Mouse (Mus musculus) C2C12 (cell line): ENCODE measurements around the gene Map10. TPM values are rescaled to one million over a fixed set of nuclear protein-coding genes. Genes with fewer than 3 reads are reported as not detected.

ENCODE experiments used
- H3K27me3 ChIP-seq: one replicate; pipeline ENCODE4 v1.6.1; 2011; ENCODE audit not compliant: control insufficient read depth, insufficient read depth, insufficient read length
- H3K36me3 ChIP-seq: one replicate; pipeline ENCODE4 v1.6.1; 2011; ENCODE audit not compliant: control insufficient read depth, insufficient read depth
- H3K4me3 ChIP-seq: one replicate; pipeline ENCODE4 v1.5.1; 2011; ENCODE audit warnings: mild to moderate bottlenecking, control low read depth; ENCODE audit not compliant: poor library complexity, insufficient read depth, severe bottlenecking
- H3K79me2 ChIP-seq: one replicate; pipeline ENCODE4 v1.6.1; 2011; ENCODE audit not compliant: control insufficient read depth, insufficient read depth
- H3K79me3 ChIP-seq: one replicate; pipeline ENCODE4 v1.6.1; 2011; ENCODE audit warnings: low read depth, control low read depth
- H3ac ChIP-seq: one replicate; pipeline ENCODE3; 2011; ENCODE audit warnings: low read depth; ENCODE audit not compliant: control insufficient read depth, insufficient read length
- CEBPB ChIP-seq: IDR thresholded peaks from one replicate; pipeline ENCODE4 v1.6.1; 2011; ENCODE audit warnings: low read depth, mild to moderate bottlenecking, control low read depth, moderate library complexity
- CTCF ChIP-seq: IDR thresholded peaks from one replicate; pipeline ENCODE4 v1.5.1; 2011; ENCODE audit not compliant: control insufficient read depth, insufficient read depth, insufficient read length
- FOSL1 ChIP-seq: IDR thresholded peaks from one replicate; pipeline ENCODE4 v1.8.0; 2011; ENCODE audit warnings: mild to moderate bottlenecking, low read length; ENCODE audit not compliant: poor library complexity, insufficient read depth, severe bottlenecking
- MAX ChIP-seq: IDR thresholded peaks from one replicate; pipeline ENCODE4 v1.6.1; 2011; ENCODE audit warnings: mild to moderate bottlenecking, control low read depth
- MYOD1 ChIP-seq: IDR thresholded peaks from one replicate; pipeline ENCODE4 v1.6.1; 2011; ENCODE audit warnings: low read depth; ENCODE audit not compliant: control insufficient read depth, insufficient read length
- MYOG ChIP-seq: IDR thresholded peaks from one replicate; pipeline ENCODE4 v1.6.1; 2011; ENCODE audit not compliant: control insufficient read depth, insufficient read length; ENCODE audit errors: extremely low read depth
- USF1 ChIP-seq: IDR thresholded peaks from one replicate; pipeline ENCODE4 v1.6.1; 2011; ENCODE audit warnings: low read depth, mild to moderate bottlenecking, control low read depth, moderate library complexity
- polyA plus RNA-seq: library from polyadenylated mRNA; unstranded; fragments of >200 nt; fragmentation: generic; extraction: Trizol; gene quantifications from one replicate; pipeline ENCODE4 v1.2.1, GENCODE M21; 2012; ENCODE audit warnings: missing spikeins

Map10 gene
- polyA plus RNA-seq, 1 experiment: not detected

DNA sequence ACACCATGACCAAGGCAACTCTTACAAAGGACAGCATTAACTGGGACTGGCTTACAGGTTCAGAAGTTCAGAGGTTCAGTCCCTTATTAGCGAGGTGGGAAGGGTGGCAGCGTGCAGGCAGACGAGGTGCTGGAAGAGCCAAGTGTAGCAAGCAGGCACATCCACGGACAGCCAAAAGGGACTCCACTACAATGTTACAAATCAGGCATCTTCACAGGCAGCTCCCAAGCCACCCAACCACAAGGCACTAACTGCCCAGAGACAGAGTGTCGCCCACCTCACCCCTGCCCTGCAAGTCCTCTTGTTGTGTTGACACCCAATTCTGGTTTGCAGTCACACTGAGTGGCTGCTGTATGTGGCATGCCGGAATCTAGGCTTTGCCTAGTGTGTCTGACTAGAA is 34.8 kb downstream of the Map10 start:
- Histone ChIP-seq H3K79me2 (no peaks in the 10 kb centered on the region), H3K79me3 (no peaks in the 10 kb centered on the region), H3K4me3 (no peak overlapping the region), H3K27me3 (peaks cover 4% of the 10 kb centered on the region), H3ac (no peak overlapping the region), H3K36me3 (no peaks in the 10 kb centered on the region)
- TF ChIP-seq FOSL1 (no peak), MYOG (no peak), CTCF (no peak), USF1 (no peak), CEBPB (no peak), MAX (no peak), MYOD1 (no peak)

DNA sequence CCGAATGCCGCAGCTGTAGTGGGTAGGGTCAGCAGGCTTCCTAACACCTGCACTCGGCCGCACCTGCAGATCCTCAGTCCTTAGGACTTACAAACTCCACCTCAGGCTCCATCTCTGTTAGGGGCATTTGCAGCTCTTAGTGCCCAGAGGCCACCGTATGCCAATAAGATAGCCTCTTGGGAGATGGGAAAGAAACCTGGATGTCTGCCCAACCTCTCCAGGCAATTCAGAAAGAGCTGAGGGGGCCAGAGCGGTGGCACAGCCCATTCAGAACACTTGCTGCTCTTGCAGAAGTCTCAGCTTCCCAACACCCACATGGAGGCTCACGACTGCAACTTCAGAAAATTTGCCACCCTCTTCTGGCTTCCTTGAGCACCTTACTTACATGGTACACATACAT is 36.2 kb downstream of the Map10 start:
- TF ChIP-seq MYOD1 (no peak), CEBPB (no peak), USF1 (no peak), CTCF (no peak)

DNA sequence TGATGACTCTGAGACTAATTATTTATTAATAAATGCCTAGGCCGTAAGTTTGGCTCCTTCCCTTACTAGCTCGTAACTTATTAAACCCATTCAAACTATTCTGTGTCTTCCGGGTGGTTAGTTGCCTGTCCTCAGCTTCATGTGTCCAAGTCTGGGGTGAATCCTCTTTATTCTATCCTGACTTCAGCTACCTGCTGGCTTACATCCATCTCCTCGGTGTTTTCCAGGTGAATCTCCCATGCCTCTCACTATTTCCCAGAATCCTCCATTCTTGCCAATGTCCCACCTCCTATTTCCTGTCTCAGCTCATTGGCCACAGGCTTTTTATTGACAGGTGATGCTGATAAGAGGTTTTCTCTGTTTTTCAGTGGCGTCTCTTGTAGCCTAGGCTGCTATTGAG is 39.6 kb downstream of the Map10 start:
- no peak overlapping the region for H3K4me3 ChIP-seq
- no peak for TF ChIP-seq MAX
- TF ChIP-seq FOSL1: no peak
- no peak for TF ChIP-seq USF1
- TF ChIP-seq MYOD1: no peak
- no peak for TF ChIP-seq MYOG
- H3K79me2 ChIP-seq: no peaks in the 10 kb centered on the region
- H3ac ChIP-seq: no peak overlapping the region
- no peaks in the 10 kb centered on the region for H3K79me3 ChIP-seq
- no peaks in the 10 kb centered on the region for H3K36me3 ChIP-seq
- H3K27me3 ChIP-seq: peaks cover 17% of the 10 kb centered on the region

More for the DNA sequence above, 36.2 kb downstream of the Map10 start:
- H3ac ChIP-seq: no peak overlapping the region
- no peaks in the 10 kb centered on the region for H3K36me3 ChIP-seq
- no peak overlapping the region for H3K4me3 ChIP-seq
- H3K27me3 ChIP-seq: peaks cover 4% of the 10 kb centered on the region
- H3K79me3 ChIP-seq: no peaks in the 10 kb centered on the region
- H3K79me2 ChIP-seq: no peaks in the 10 kb centered on the region

DNA sequence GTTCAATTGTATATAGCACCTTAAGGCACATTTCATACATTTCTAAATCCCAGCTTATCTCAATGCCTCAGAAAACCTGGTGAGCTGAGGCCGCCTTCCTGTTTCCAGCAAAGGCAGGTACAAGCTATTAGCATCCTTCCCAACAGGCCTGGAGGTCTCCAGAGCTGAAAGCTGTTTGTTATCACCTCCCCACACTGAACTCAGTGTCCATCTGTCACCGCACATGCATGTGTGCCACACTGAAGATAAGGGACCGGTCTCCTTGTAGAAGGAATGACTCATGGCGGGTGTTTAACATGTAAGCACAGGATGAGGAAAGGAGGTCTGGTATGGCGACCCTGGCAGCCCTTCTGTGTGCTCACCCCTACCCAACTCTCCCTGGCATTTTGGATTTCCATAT is 41.9 kb downstream of the Map10 start:
- Histone ChIP-seq H3K36me3 (no peaks in the 10 kb centered on the region), H3K27me3 (peaks cover 12% of the 10 kb centered on the region), H3ac (no peak overlapping the region), H3K4me3 (no peak overlapping the region), H3K79me2 (no peaks in the 10 kb centered on the region), H3K79me3 (no peaks in the 10 kb centered on the region)
- no peak for TF ChIP-seq CTCF
- no peak for TF ChIP-seq MYOG
- no peak for TF ChIP-seq CEBPB
- TF ChIP-seq FOSL1: no peak
- TF ChIP-seq USF1: no peak
- TF ChIP-seq MYOD1: no peak

DNA sequence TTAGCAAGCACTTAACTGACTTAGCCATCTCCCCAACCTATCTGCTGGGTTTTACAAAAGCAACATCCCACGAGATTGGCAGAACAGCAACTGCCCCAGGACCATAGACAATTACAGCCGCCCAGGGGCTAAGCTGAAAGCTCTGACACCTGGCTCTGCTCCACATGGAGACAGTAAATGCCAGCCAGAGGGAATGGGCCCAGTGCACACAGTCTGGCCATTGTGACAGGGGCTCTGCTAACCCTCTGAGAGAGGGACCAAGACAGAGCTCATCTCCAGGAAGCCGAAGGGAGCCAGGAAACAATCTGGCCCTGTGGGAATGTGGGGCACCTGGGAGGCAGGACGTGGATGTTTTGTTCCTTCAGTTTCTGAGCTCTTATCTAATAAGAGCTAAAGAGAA is 46.6 kb downstream of the Map10 start:
- no peaks in the 10 kb centered on the region for H3K79me3 ChIP-seq
- TF ChIP-seq FOSL1 (no peak), USF1 (no peak), MYOG (no peak), CEBPB (no peak), MYOD1 (no peak), MAX (no peak)
- H3K79me2 ChIP-seq: no peaks in the 10 kb centered on the region
- peaks cover 9% of the 10 kb centered on the region for H3K27me3 ChIP-seq
- no peak overlapping the region for H3K4me3 ChIP-seq
- no peaks in the 10 kb centered on the region for H3K36me3 ChIP-seq
- no peak overlapping the region for H3ac ChIP-seq

DNA sequence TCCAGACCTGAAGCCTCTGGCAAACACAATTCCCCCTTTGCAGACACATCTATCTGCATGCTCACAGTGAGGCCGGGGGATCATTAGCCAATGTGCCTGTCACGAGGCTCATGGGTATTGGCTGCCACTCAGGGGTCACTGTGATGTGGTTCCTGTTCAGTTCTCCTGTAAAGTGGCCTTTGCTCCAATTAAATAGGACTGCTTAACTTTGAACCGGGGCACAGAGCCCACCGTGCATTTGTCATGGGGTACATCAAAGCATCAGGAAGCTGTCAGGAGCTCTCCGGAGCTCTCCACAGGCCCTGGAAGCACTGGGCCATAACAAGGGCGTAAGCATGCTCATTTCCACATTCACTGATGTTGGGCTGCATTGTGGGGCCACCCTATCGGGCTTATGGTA is 47.0 kb downstream of the Map10 start:
- TF ChIP-seq MYOD1 (no peak), MAX (no peak), USF1 (no peak), FOSL1 (no peak), CTCF (no peak), MYOG (no peak)
- H3K36me3 ChIP-seq: no peaks in the 10 kb centered on the region

More for the DNA sequence above, 47.0 kb downstream of the Map10 start:
- peaks cover 5% of the 10 kb centered on the region for H3K27me3 ChIP-seq
- H3ac ChIP-seq: no peak overlapping the region
- H3K4me3 ChIP-seq: no peak overlapping the region
- no peaks in the 10 kb centered on the region for H3K79me3 ChIP-seq
- H3K79me2 ChIP-seq: no peaks in the 10 kb centered on the region
